Mouse (Mus musculus) liver (tissue): Measurements from ENCODE around the gene Rnf215.
"Not testable (repeated sequence)": the region's sequence is repeated elsewhere in the genome, so short reads cannot be mapped to it uniquely, and the experiment has no call there.

Source experiments
- DNase-seq: peaks from one replicate; pipeline ENCODE4 v3.0.0-alpha.2; 2020; ENCODE audit warnings: mixed read lengths

Rnf215 gene

GRCm38 (mm10) chr11:4113970-4114369 is 21.0 kb upstream of the Rnf215 start:
- DNase-seq, result no peak

- DNase-seq, result not testable (repeated sequence)
Measured at GRCm38 (mm10) chr11:4114541-4114940, 20.5 kb upstream of the Rnf215 start.

GRCm38 (mm10) chr11:4115407-4115806 is 19.6 kb upstream of the Rnf215 start:
- no peak for DNase-seq

- no peak for DNase-seq
Measured at GRCm38 (mm10) chr11:4116458-4117141, 18.4 kb upstream of the Rnf215 start.

GRCm38 (mm10) chr11:4117372-4118071 is 17.5 kb upstream of the Rnf215 start:
- DNase-seq, result no peak

GRCm38 (mm10) chr11:4118081-4118921 is 16.7 kb upstream of the Rnf215 start:
- peak; percentile 77 for DNase-seq

- no peak for DNase-seq
Measured at GRCm38 (mm10) chr11:4119635-4120034, 15.4 kb upstream of the Rnf215 start.

GRCm38 (mm10) chr11:4121691-4122090 is 13.3 kb upstream of the Rnf215 start:
- no peak for DNase-seq

- DNase-seq, result no peak
Measured at GRCm38 (mm10) chr11:4122226-4122625, 12.8 kb upstream of the Rnf215 start.

GRCm38 (mm10) chr11:4122742-4123579 is 12.0 kb upstream of the Rnf215 start, which contains the start of gene Sec14l2:
TSS of gene Sec14l2 (minus strand) at chr11:4123415.
- DNase-seq, result peak; percentile 47

GRCm38 (mm10) chr11:4123922-4124321 is 11.1 kb upstream of the Rnf215 start:
- DNase-seq, result peak; percentile 72

GRCm38 (mm10) chr11:4127059-4127458 is 7.9 kb upstream of the Rnf215 start:
- DNase-seq, result no peak

GRCm38 (mm10) chr11:4128461-4128860 is 6.5 kb upstream of the Rnf215 start:
- DNase-seq, result not testable (repeated sequence)

GRCm38 (mm10) chr11:4133450-4133849 is 1.6 kb upstream of the Rnf215 start:
- peak; percentile 40 for DNase-seq

GRCm38 (mm10) chr11:4134400-4134799 is 602 bp upstream of the Rnf215 start:
- no peak for DNase-seq

GRCm38 (mm10) chr11:4138964-4139363 is 4.0 kb downstream of the Rnf215 start:
- no peak for DNase-seq

GRCm38 (mm10) chr11:4141505-4141904 is 6.5 kb downstream of the Rnf215 start:
- no peak for DNase-seq

GRCm38 (mm10) chr11:4142352-4142751 is 7.3 kb downstream of the Rnf215 start:
- DNase-seq, result no peak

- DNase-seq, result no peak
Measured at GRCm38 (mm10) chr11:4143281-4144062, 8.5 kb downstream of the Rnf215 start.

- DNase-seq, result no peak
Measured at GRCm38 (mm10) chr11:4146381-4146780, 11.4 kb downstream of the Rnf215 start.

GRCm38 (mm10) chr11:4147098-4147497 is 12.1 kb downstream of the Rnf215 start:
- DNase-seq, result no peak

- DNase-seq, result no peak
Measured at GRCm38 (mm10) chr11:4148120-4148519, 13.1 kb downstream of the Rnf215 start.
